In genomic region chr4:66403708-66404200, GRCm38 (mm10) we compare ENCODE assay signal across 8 mouse cellular contexts. TPM values are rescaled to one million over a fixed set of nuclear protein-coding genes. Genes with fewer than 3 reads are reported as not detected.
DNase-seq lines count a peak whose midpoint lies in the region; ATAC-seq and TF ChIP-seq lines count a peak whose summit lies in the region.

No protein-coding gene starts in this region.

- 0% methylated on average over 42 of the region's 51 CpGs for WGBS in kidney, embryonic 14.5 days
- under 1% methylated on average over 49 of the region's 51 CpGs for WGBS in forebrain, embryonic 13.5 days
- under 1% methylated on average over 51 of the region's 51 CpGs for WGBS in intestine, postnatal 0 days
- 5% methylated on average over 51 of the region's 51 CpGs for WGBS in small intestine, adult 2 months

- ATAC-seq in kidney, embryonic 14.5 days (ENCODE audit: low FRiP score, low TSS enrichment): peak; percentile 40
- peak; percentile 17; the same call in 1 of the 2 replicates for ATAC-seq in cerebellum, adult (ENCODE audit: insufficient number of reproducible peaks, low FRiP score, low TSS enrichment)
- ATAC-seq in forebrain, embryonic 13.5 days: peak; percentile 48
- ATAC-seq in intestine, postnatal 0 days: no peak

- H3K27me3 ChIP-seq in kidney, embryonic 14.5 days (ENCODE audit: control insufficient read depth, insufficient read depth, low read length): peaks cover 30% of the 10 kb centered on the region
- H3K27me3 ChIP-seq in forebrain, embryonic 13.5 days: peaks cover 9% of the 10 kb centered on the region; the same call in 1 of the 2 replicates
- peaks cover 29% of the 10 kb centered on the region for H3K27me3 ChIP-seq in intestine, postnatal 0 days (replicated peaks; ENCODE audit: control insufficient read depth, insufficient read depth, low read length)
- peaks cover 18% of the 10 kb centered on the region for H3K27me3 ChIP-seq in small intestine, adult 2 months (ENCODE audit: control insufficient read depth, insufficient read depth, low read length)

- H3K4me2 ChIP-seq in kidney, embryonic 14.5 days (replicated peaks; ENCODE audit: low read depth, low read length): peak overlapping the region; percentile 98
- H3K4me2 ChIP-seq in forebrain, embryonic 13.5 days: peak overlapping the region; percentile 98
- peak overlapping the region; percentile 83 for H3K4me2 ChIP-seq in intestine, postnatal 0 days (replicated peaks; ENCODE audit: low read depth)

- no peak for TF ChIP-seq CTCF in intestine, postnatal 0 days (IDR thresholded peaks at IDR 0.05; ENCODE audit: low read depth)
- TF ChIP-seq CTCF in small intestine, adult 2 months (IDR thresholded peaks at IDR 0.05; ENCODE audit: extremely low read depth, insufficient read length, insufficient replicate concordance, low read depth, low read length): no peak

- peak overlapping the region; percentile 65 for H3K4me3 ChIP-seq in kidney, embryonic 14.5 days (ENCODE audit: low read length)
- peak overlapping the region; percentile 79 for H3K4me3 ChIP-seq in forebrain, embryonic 13.5 days
- peak overlapping the region; percentile 57 for H3K4me3 ChIP-seq in intestine, postnatal 0 days (ENCODE audit: low read depth, low read length)
- peak overlapping the region; percentile 50 for H3K4me3 ChIP-seq in small intestine, adult 2 months (ENCODE audit: low read depth, low read length)

- DNase-seq in kidney, adult 9 months: no peak
- DNase-seq in lung, postnatal 10 days: peak; percentile 2
- no peak for DNase-seq in spleen, postnatal 10 days (ENCODE audit: low spot score in 2 of 2)

- no peak for TF ChIP-seq POLR2A in small intestine, adult 2 months (IDR thresholded peaks at IDR 0.05; ENCODE audit: low read depth, low read length)

- H3K9ac ChIP-seq in kidney, embryonic 14.5 days (ENCODE audit: low read depth, low read length): peak overlapping the region; percentile 69
- peak overlapping the region; percentile 89 for H3K9ac ChIP-seq in forebrain, embryonic 13.5 days
- 0 out of 2 replicates have a peak overlapping the region, but pooled peaks have one; percentile 22 for H3K9ac ChIP-seq in intestine, postnatal 0 days (ENCODE audit: low read depth, low read length)

- H3K4me1 ChIP-seq in kidney, embryonic 14.5 days (ENCODE audit: control insufficient read depth, insufficient read depth, low read length): 0 out of 2 replicates have a peak, but pooled peaks cover 3% of the 10 kb centered on the region
- peaks cover 31% of the 10 kb centered on the region for H3K4me1 ChIP-seq in forebrain, embryonic 13.5 days
- H3K4me1 ChIP-seq in intestine, postnatal 0 days (replicated peaks; ENCODE audit: control insufficient read depth, insufficient read depth, low read length): no peaks in the 10 kb centered on the region
- no peaks in the 10 kb centered on the region for H3K4me1 ChIP-seq in small intestine, adult 2 months (ENCODE audit: control insufficient read depth, insufficient read depth, insufficient read length, low read length)

- H3K27ac ChIP-seq in kidney, embryonic 14.5 days (ENCODE audit: low read depth, low read length): no peak overlapping the region
- H3K27ac ChIP-seq in forebrain, embryonic 13.5 days: peak overlapping the region; percentile 61; the same call in 1 of the 2 replicates
- no peak overlapping the region for H3K27ac ChIP-seq in intestine, postnatal 0 days (ENCODE audit: low read depth, low read length)
- no peak overlapping the region for H3K27ac ChIP-seq in small intestine, adult 2 months (ENCODE audit: insufficient read depth, low read depth, low read length)

- H3K36me3 ChIP-seq in kidney, embryonic 14.5 days (ENCODE audit: control insufficient read depth, insufficient read depth, low read length): no peaks in the 10 kb centered on the region
- no peaks in the 10 kb centered on the region for H3K36me3 ChIP-seq in forebrain, embryonic 13.5 days (ENCODE audit: poor library complexity, severe bottlenecking)
- no peaks in the 10 kb centered on the region for H3K36me3 ChIP-seq in intestine, postnatal 0 days (ENCODE audit: control insufficient read depth, insufficient read depth)
- H3K36me3 ChIP-seq in small intestine, adult 2 months (ENCODE audit: control insufficient read depth, insufficient read depth, low read length): no peaks in the 10 kb centered on the region

- no peaks in the 10 kb centered on the region for H3K9me3 ChIP-seq in kidney, embryonic 14.5 days (ENCODE audit: control insufficient read depth, low read length)
- no peaks in the 10 kb centered on the region for H3K9me3 ChIP-seq in forebrain, embryonic 13.5 days (replicated peaks)
- no peaks in the 10 kb centered on the region for H3K9me3 ChIP-seq in intestine, postnatal 0 days (ENCODE audit: control insufficient read depth)

RNA-seq across cellular contexts. Expression of gene Astn2, which starts 0.7 kb away (rescaled TPM):
- polyA plus RNA-seq in kidney, embryonic 14.5 days (2014; fragmentation: Nextera tagmentation; extraction: Ambion mirVana): 0.60 and 0.67 TPM in 2 replicates
- polyA plus RNA-seq in forebrain, embryonic 13.5 days (2015; fragmentation: Nextera tagmentation; extraction: Ambion mirVana): 0.62 and 0.81 TPM in 2 replicates
- 0.18 TPM in 2 replicates for polyA plus RNA-seq in intestine, postnatal 0 days (2015; fragmentation: Nextera tagmentation; extraction: Ambion mirVana)
- 0.34 and 0.37 TPM in 2 replicates for polyA plus RNA-seq in small intestine, adult 2 months (2012; rRNA removed)

Comparison
In these comparisons a context has a peak if more than half of its experiments do, and no peak if none do; other contexts are left out.
1. H3K9ac ChIP-seq: peak in every context shown above with its lines; median percentile 89 in forebrain, embryonic 13.5 days; 69 in kidney, embryonic 14.5 days; 22 in intestine, postnatal 0 days.